Mouse (Mus musculus) stomach, embryonic 14.5 days (tissue): ENCODE data around the gene Ctsk. TPM values are rescaled to one million over a fixed set of nuclear protein-coding genes. Genes with fewer than 3 reads are reported as not detected.

Experiments used
- ATAC-seq: fragments of 200-750 bp; cut with Nextera tagmentation; 2 replicates; pipeline ENCODE4 v1.8.0; 2017; ENCODE audit warnings: low read depth, moderate TSS enrichment; ENCODE audit not compliant: insufficient number of reproducible peaks, insufficient read depth, low FRiP score
- H3K27ac ChIP-seq: fragments of 300-500 bp; sonication (generic); 2 replicates; pipeline ENCODE4 v1.5.1; 2014; ENCODE audit warnings: mild to moderate bottlenecking, low read length, moderate library complexity, mixed read lengths
- H3K27me3 ChIP-seq: fragments of 300-500 bp; sonication (generic); 2 replicates; pipeline ENCODE4 v1.6.1; 2014; ENCODE audit warnings: low read length, control low read depth, mixed read lengths; ENCODE audit not compliant: control insufficient read depth, insufficient read depth
- H3K36me3 ChIP-seq: fragments of 300-500 bp; sonication (generic); 2 replicates; pipeline ENCODE4 v1.6.1; 2014; ENCODE audit warnings: mild to moderate bottlenecking, control low read depth, low read length, moderate library complexity, mixed read lengths; ENCODE audit not compliant: control insufficient read depth, insufficient read depth
- H3K4me1 ChIP-seq: fragments of 300-500 bp; sonication (generic); 2 replicates; pipeline ENCODE4 v1.6.1; 2014; ENCODE audit warnings: low read length, control low read depth, mixed read lengths; ENCODE audit not compliant: control insufficient read depth, insufficient read depth
- H3K4me2 ChIP-seq: fragments of 300-500 bp; sonication (generic); replicated peaks from 2 replicates; pipeline ENCODE4 v1.6.1; 2014; ENCODE audit warnings: low read depth, low read length, control low read depth
- H3K4me3 ChIP-seq: fragments of 300-500 bp; sonication (generic); 2 replicates; pipeline ENCODE4 v1.5.1; 2014; ENCODE audit warnings: low read depth, low read length, control low read depth
- H3K9ac ChIP-seq: fragments of 300-500 bp; sonication (generic); replicated peaks from 2 replicates; pipeline ENCODE4 v1.6.1; 2014; ENCODE audit warnings: low read depth, mild to moderate bottlenecking, control low read depth, low read length, moderate library complexity, mixed read lengths
- H3K9me3 ChIP-seq: fragments of 300-500 bp; sonication (generic); 2 replicates; pipeline ENCODE4 v1.6.1; 2016; ENCODE audit warnings: low read depth, low read length, control low read depth; ENCODE audit not compliant: control insufficient read depth
- WGBS: fragments of 180-500 bp; shearing (Covaris S2); extraction: QIAGEN DNeasy Blood & Tissue Kit; methylation state at CpG from one replicate; pipeline ENCODE4 v1.1.7; 2014; 5-methylcytosine and 5-hydroxymethylcytosine counted together
- polyA plus RNA-seq: library from polyadenylated mRNA; unstranded; fragments of >200 nt; fragmentation: Nextera tagmentation; extraction: Ambion mirVana; gene quantifications from 2 replicates; pipeline ENCODE4 v1.2.1, GENCODE M21; 2014

Ctsk gene
- polyA plus RNA-seq, 1 experiment from 2014 or later, result 13.3 TPM

DNA sequence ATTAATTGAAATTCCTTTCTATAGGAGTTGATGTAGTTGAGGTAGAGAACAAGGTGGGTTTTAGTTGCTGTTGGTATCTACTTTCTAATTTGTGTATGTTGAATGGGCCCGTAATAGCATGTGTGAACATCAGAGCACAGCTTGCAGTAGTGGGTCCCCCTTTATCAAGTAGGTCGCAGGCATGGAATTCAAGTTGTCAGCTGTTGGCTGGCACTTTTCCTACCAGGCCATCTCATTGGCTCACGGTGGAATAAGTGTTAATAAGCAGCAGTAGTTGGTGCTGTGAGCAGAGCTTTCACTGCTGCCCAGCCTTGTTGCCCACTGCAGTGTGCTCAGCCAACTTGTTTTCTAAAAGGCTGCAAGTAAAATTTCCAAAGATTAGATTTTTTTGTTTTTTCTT lies 10.4 kb upstream of the Ctsk start:
- Histone ChIP-seq H3K4me2 (no peak overlapping the region), H3K9me3 (no peaks in the 10 kb centered on the region), H3K27me3 (no peaks in the 10 kb centered on the region), H3K36me3 (peaks cover 75% of the 10 kb centered on the region), H3K4me3 (no peak overlapping the region), H3K4me1 (no peaks in the 10 kb centered on the region), H3K9ac (no peak overlapping the region), H3K27ac (no peak overlapping the region)
- no peak for ATAC-seq
- 88% methylated on average over 3 of the region's 3 CpGs for WGBS

GRCm38 (mm10) chr3:95490238-95490637 lies 8.8 kb upstream of the Ctsk start:
- H3K27me3 ChIP-seq, result no peaks in the 10 kb centered on the region
- no peak overlapping the region for H3K4me3 ChIP-seq
- no peak overlapping the region for H3K9ac ChIP-seq
- H3K4me1 ChIP-seq, result no peaks in the 10 kb centered on the region
- no peaks in the 10 kb centered on the region for H3K9me3 ChIP-seq
- 99% methylated on average over 2 of the region's 2 CpGs for WGBS
- H3K4me2 ChIP-seq, result no peak overlapping the region
- peaks cover 80% of the 10 kb centered on the region for H3K36me3 ChIP-seq
- no peak overlapping the region for H3K27ac ChIP-seq
- no peak for ATAC-seq

- WGBS, result 68% methylated on average over 6 of the region's 6 CpGs
- no peaks in the 10 kb centered on the region for H3K9me3 ChIP-seq
- H3K9ac ChIP-seq, result no peak overlapping the region
- no peaks in the 10 kb centered on the region for H3K27me3 ChIP-seq
- peaks cover 62% of the 10 kb centered on the region for H3K36me3 ChIP-seq
- no peak for ATAC-seq
- H3K27ac ChIP-seq, result no peak overlapping the region
- H3K4me1 ChIP-seq, result no peaks in the 10 kb centered on the region
- no peak overlapping the region for H3K4me2 ChIP-seq
- H3K4me3 ChIP-seq, result no peak overlapping the region
Measured at GRCm38 (mm10) chr3:95494342-95494741, 4.7 kb upstream of the Ctsk start.

- WGBS, result 81% methylated on average over 2 of the region's 2 CpGs
Measured at GRCm38 (mm10) chr3:95498229-95498628, 827 bp upstream of the Ctsk start.

DNA sequence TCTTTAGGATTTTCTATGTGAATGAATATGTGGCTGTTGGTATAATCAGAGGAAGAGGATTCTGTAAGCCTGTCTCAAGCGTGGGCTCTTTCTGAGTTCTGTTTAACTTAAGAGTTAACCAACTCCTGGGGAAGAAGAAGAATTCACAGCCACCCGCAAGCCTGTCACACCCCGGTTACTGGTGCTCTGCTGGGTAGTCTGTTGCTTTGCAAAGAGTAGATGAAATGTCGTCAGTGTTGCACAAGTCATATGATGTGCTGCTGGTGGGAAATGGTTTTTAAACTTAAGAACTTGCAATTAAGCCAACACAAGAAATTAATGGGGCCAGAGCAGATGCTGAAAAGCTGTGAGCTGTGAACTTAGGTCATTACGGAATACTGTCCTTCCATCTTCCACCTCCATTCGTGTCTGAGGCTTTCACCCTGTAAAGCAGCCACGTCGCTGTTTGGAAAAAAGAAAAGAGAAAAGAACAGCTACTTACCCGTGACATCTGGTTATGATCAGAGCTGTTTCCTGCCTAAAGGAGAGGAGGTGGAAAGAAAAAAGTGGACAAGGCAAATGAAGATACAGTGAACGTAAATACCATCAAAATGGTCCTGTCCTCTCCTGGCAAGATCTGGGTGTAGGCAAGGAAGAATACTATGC lies 562 bp downstream of the Ctsk start:
- Histone ChIP-seq H3K4me3 (no peak overlapping the region; the same call in 1 of the 2 replicates), H3K4me1 (no peaks in the 10 kb centered on the region), H3K9ac (no peak overlapping the region; the same call in 1 of the 2 replicates), H3K4me2 (peak overlapping the region; percentile 27), H3K27me3 (no peaks in the 10 kb centered on the region), H3K9me3 (no peaks in the 10 kb centered on the region), H3K36me3 (peaks cover 14% of the 10 kb centered on the region), H3K27ac (peak overlapping the region; percentile 52; the same call in 1 of the 2 replicates)
- no peak for ATAC-seq
- 35% methylated on average over 10 of the region's 10 CpGs for WGBS

More at GRCm38 (mm10) chr3:95498229-95498628, 827 bp upstream of the Ctsk start:
- Histone ChIP-seq H3K27me3 (no peaks in the 10 kb centered on the region), H3K36me3 (peaks cover 25% of the 10 kb centered on the region), H3K4me2 (no peak overlapping the region), H3K4me3 (no peak overlapping the region), H3K4me1 (no peaks in the 10 kb centered on the region), H3K9ac (no peak overlapping the region), H3K9me3 (no peaks in the 10 kb centered on the region), H3K27ac (no peak overlapping the region)
- no peak for ATAC-seq

DNA sequence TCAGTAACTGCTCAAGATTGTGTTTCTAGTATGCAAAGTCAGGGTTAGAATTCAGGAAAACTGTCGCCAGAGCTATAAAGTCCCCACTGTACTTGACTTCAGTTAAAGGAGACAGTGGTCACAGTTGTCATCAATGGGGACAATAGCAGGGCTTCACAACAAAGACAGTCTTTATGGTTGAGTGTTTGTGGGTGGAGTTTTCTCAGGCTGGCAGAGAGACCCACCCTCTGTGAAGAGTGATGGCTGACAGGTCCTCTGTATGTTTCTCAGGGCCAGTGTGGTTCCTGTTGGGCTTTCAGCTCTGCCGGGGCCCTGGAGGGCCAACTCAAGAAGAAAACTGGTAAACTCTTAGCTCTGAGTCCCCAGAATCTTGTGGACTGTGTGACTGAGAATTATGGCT lies 3.3 kb downstream of the Ctsk start:
- H3K9me3 ChIP-seq, result no peaks in the 10 kb centered on the region
- H3K27ac ChIP-seq, result no peak overlapping the region
- H3K4me1 ChIP-seq, result no peaks in the 10 kb centered on the region
- H3K4me3 ChIP-seq, result no peak overlapping the region
- ATAC-seq, result no peak
- no peaks in the 10 kb centered on the region for H3K36me3 ChIP-seq
- no peak overlapping the region for H3K4me2 ChIP-seq
- WGBS, result 68% methylated on average over 2 of the region's 2 CpGs
- H3K9ac ChIP-seq, result no peak overlapping the region
- H3K27me3 ChIP-seq, result no peaks in the 10 kb centered on the region

- 74% methylated on average over 6 of the region's 6 CpGs for WGBS
- Histone ChIP-seq H3K9ac (no peak overlapping the region), H3K4me2 (no peak overlapping the region), H3K9me3 (no peaks in the 10 kb centered on the region), H3K4me1 (no peaks in the 10 kb centered on the region), H3K27ac (no peak overlapping the region), H3K36me3 (no peaks in the 10 kb centered on the region), H3K27me3 (no peaks in the 10 kb centered on the region), H3K4me3 (no peak overlapping the region)
- no peak for ATAC-seq
Measured at GRCm38 (mm10) chr3:95509348-95509747, 10.3 kb downstream of the Ctsk start.

- H3K9ac ChIP-seq, result no peak overlapping the region
- no peaks in the 10 kb centered on the region for H3K4me1 ChIP-seq
- H3K36me3 ChIP-seq, result no peaks in the 10 kb centered on the region
- H3K4me3 ChIP-seq, result no peak overlapping the region
- H3K4me2 ChIP-seq, result no peak overlapping the region
- H3K27me3 ChIP-seq, result no peaks in the 10 kb centered on the region
- 71% methylated on average over 9 of the region's 9 CpGs for WGBS
- no peak overlapping the region for H3K27ac ChIP-seq
- no peak for ATAC-seq
- H3K9me3 ChIP-seq, result no peaks in the 10 kb centered on the region
Measured at GRCm38 (mm10) chr3:95511611-95512180, 12.6 kb downstream of the Ctsk start.

DNA sequence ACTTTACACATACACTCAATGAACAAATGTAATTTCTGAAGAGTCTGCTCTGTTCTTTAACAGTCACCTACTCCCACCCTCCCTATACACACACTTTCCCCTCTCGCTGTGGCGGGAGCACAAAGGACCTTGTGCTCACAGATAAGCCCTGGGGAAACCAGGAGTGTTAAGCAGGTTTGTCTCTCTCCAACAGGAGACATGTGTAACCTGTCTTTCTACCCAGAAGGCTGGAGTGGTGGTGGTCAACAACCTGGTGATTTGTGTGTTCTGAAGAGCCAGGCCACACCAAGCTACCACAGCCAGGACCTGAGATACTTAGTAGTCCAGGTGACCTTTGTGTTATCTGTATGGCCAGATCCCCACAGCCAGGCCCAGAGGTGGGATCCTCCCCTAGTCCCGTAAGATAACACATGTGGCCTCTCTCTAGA lies 17.6 kb downstream of the Ctsk start:
- Histone ChIP-seq H3K9ac (no peak overlapping the region), H3K27ac (no peak overlapping the region), H3K4me2 (no peak overlapping the region), H3K27me3 (no peaks in the 10 kb centered on the region), H3K4me3 (no peak overlapping the region), H3K36me3 (no peaks in the 10 kb centered on the region), H3K4me1 (no peaks in the 10 kb centered on the region), H3K9me3 (no peaks in the 10 kb centered on the region)
- 79% methylated on average over 3 of the region's 3 CpGs for WGBS
- peak; percentile 77 for ATAC-seq
